Mouse (Mus musculus) heart, embryonic 15.5 days (tissue): ENCODE measurements around the gene Sdhc. TPM values are rescaled to one million over a fixed set of nuclear protein-coding genes. Genes with fewer than 3 reads are reported as not detected.

Experiments
- ATAC-seq: fragments of 200-750 bp; cut with Nextera tagmentation; replicated peaks from 2 replicates; pipeline ENCODE4 v1.8.0; 2017; ENCODE audit warnings: low read depth, moderate TSS enrichment; ENCODE audit not compliant: insufficient number of reproducible peaks, insufficient read depth, low FRiP score
- H3K27ac ChIP-seq: fragments of 300-500 bp; sonication (generic); 2 replicates; pipeline ENCODE4 v1.5.1; 2015; ENCODE audit warnings: mild to moderate bottlenecking, inconsistent platforms
- H3K27me3 ChIP-seq: fragments of 300-500 bp; sonication (generic); 2 replicates; pipeline ENCODE4 v1.6.1; 2015; ENCODE audit warnings: inconsistent platforms
- H3K36me3 ChIP-seq: fragments of 300-500 bp; sonication (generic); 2 replicates; pipeline ENCODE4 v1.6.1; 2015; ENCODE audit warnings: mild to moderate bottlenecking, inconsistent platforms
- H3K4me1 ChIP-seq: fragments of 300-500 bp; sonication (generic); replicated peaks from 2 replicates; pipeline ENCODE4 v1.6.1; 2015; ENCODE audit warnings: inconsistent platforms
- H3K4me2 ChIP-seq: fragments of 300-500 bp; sonication (generic); 2 replicates; pipeline ENCODE4 v1.6.1; 2015; ENCODE audit warnings: inconsistent platforms, mild to moderate bottlenecking, moderate library complexity
- H3K4me3 ChIP-seq: fragments of 300-500 bp; sonication (generic); 2 replicates; pipeline ENCODE4 v1.5.1; 2015; ENCODE audit warnings: mild to moderate bottlenecking, inconsistent platforms
- H3K9ac ChIP-seq: fragments of 300-500 bp; sonication (generic); 2 replicates; pipeline ENCODE4 v1.6.1; 2015; ENCODE audit warnings: mild to moderate bottlenecking, inconsistent platforms
- H3K9me3 ChIP-seq: fragments of 300-500 bp; sonication (generic); replicated peaks from 2 replicates; pipeline ENCODE4 v1.6.1; 2016; ENCODE audit warnings: inconsistent platforms
- WGBS: fragments of 180-500 bp; shearing (Covaris S2); methylation state at CpG from one replicate; pipeline ENCODE4 v1.1.7; 2015; ENCODE audit warnings: mixed read lengths; 5-methylcytosine and 5-hydroxymethylcytosine counted together
- polyA plus RNA-seq: library from polyadenylated mRNA; unstranded; fragments of >200 nt; fragmentation: Nextera tagmentation; extraction: Ambion mirVana; gene quantifications from 2 replicates; pipeline ENCODE4 v1.2.1, GENCODE M21; 2015

Gene Sdhc
- polyA plus RNA-seq, 1 experiment from 2014 or later, result 563 TPM

DNA sequence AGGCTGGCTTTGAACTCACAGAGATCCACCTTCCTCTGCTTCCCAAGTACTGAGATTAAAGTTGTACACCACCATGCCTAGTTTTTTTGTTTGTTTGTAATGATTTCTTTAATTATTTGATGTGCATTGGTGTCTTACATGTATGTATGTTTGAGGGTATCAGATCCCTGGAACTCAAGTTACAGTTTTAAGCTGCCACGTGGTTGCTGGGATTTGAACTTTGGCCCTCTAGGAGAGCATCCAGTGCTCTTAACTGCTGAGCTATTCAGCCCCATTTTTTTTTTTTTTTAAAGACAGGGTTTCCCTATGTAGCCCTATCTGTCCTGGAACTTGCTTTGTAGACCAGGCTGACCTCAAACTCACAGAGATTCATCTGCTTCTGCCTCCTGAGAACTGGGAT, 19.4 kb downstream of the Sdhc start:
- 83% methylated on average over 1 of the region's 1 CpGs for WGBS

DNA sequence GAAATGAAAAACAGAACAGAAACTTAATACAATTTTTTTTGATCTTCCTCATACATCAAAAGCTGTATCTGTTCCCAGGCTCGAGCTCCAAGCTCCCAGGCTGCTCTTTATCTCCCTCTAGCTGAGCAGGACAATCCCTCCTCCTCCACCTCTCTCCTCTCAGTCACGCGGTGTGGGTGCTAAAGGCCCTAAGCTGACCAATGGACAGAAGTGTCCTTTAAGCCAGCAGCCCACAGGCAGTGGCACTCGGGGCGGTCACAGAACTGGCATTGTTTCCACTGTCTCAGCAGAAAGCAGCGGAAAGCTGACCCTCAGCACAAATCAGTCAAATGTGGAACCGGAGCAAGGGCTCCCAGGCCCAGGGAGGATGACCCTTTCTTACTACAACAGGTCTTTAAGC, 21.2 kb downstream of the Sdhc start:
- no peak overlapping the region for H3K4me2 ChIP-seq
- H3K4me1 ChIP-seq, result no peaks in the 10 kb centered on the region
- ATAC-seq, result no peak
- WGBS, result 63% methylated on average over 7 of the region's 7 CpGs
- H3K27me3 ChIP-seq, result no peaks in the 10 kb centered on the region
- H3K9ac ChIP-seq, result no peak overlapping the region
- no peak overlapping the region for H3K4me3 ChIP-seq
- H3K9me3 ChIP-seq, result no peaks in the 10 kb centered on the region
- H3K27ac ChIP-seq, result no peak overlapping the region
- H3K36me3 ChIP-seq, result peaks cover 61% of the 10 kb centered on the region

More for the DNA sequence above, 19.4 kb downstream of the Sdhc start:
- Histone ChIP-seq H3K4me2 (no peak overlapping the region), H3K4me3 (no peak overlapping the region), H3K36me3 (peaks cover 78% of the 10 kb centered on the region), H3K4me1 (no peaks in the 10 kb centered on the region), H3K27me3 (no peaks in the 10 kb centered on the region), H3K9ac (no peak overlapping the region), H3K27ac (no peak overlapping the region), H3K9me3 (no peaks in the 10 kb centered on the region)
- ATAC-seq, result no peak

DNA sequence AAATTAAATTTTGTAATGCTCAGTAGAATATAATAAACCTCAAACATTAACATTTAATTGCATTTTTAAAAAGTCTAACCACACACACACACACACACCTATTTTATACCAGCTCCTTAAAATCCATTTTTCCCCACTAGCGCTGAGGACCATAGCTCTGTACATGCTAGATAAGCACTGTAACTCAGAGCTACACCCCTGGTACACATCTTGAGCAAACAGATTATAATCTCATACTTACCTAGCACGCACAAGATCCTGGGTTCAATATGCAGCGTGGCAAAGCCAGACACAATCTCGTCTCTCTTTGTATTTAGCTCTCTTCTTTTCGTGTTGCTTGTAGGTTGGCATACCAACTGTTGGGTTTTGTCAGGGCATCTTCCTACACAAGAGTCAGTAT, 26.0 kb downstream of the Sdhc start:
- Histone ChIP-seq H3K9ac (no peak overlapping the region), H3K36me3 (peaks cover 20% of the 10 kb centered on the region), H3K27ac (no peak overlapping the region), H3K4me3 (no peak overlapping the region), H3K4me2 (no peak overlapping the region), H3K9me3 (no peaks in the 10 kb centered on the region), H3K4me1 (peaks cover 18% of the 10 kb centered on the region), H3K27me3 (no peaks in the 10 kb centered on the region)
- ATAC-seq, result no peak
- 90% methylated on average over 5 of the region's 5 CpGs for WGBS

DNA sequence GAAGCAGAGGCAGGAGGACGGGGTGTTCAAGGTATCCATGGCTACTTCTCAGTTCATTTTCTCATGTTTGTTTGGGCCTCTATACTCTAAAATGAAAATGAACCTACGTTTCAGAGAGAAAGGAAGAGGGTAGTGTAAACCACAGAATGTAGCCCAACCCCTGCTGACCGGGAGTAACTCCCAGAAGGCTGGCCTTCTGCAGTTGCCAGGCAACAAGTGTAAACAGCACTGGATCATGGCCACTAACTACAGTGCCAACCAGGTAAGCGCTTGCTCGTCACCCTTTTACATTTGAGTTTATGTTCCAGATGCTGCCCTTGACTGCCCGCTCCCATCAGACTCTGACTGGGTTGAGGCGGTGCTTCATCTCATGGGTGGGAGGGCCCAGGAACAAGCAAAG, 27.5 kb downstream of the Sdhc start:
- no peaks in the 10 kb centered on the region for H3K9me3 ChIP-seq
- peaks cover 21% of the 10 kb centered on the region for H3K4me1 ChIP-seq
- H3K36me3 ChIP-seq, result peaks cover 7% of the 10 kb centered on the region; the same call in 1 of the 2 replicates
- H3K4me2 ChIP-seq, result no peak overlapping the region
- H3K27me3 ChIP-seq, result no peaks in the 10 kb centered on the region
- H3K27ac ChIP-seq, result no peak overlapping the region
- H3K4me3 ChIP-seq, result no peak overlapping the region
- no peak for ATAC-seq
- H3K9ac ChIP-seq, result no peak overlapping the region
- WGBS, result 36% methylated on average over 7 of the region's 7 CpGs

DNA sequence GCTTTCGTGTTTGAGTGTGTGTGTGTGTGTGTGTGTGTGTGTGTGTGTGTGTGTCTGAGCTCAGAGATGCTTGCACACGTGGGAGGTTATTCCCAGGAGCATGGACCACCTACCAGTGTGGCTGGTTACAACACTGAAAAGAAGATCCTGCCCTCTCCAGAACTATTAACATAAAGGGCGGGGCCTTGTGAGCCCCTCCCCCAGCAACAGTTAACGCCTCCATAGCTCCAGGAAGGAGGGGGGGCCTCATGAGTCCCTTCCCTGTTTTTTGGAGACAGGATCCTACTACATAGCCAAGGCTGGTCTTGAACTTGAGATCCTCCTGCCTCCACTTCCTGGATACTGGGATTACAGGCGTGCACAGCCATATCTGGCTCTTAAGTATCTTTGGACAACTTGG, 28.6 kb downstream of the Sdhc start:
- no peak for ATAC-seq
- 49% methylated on average over 5 of the region's 5 CpGs for WGBS

DNA sequence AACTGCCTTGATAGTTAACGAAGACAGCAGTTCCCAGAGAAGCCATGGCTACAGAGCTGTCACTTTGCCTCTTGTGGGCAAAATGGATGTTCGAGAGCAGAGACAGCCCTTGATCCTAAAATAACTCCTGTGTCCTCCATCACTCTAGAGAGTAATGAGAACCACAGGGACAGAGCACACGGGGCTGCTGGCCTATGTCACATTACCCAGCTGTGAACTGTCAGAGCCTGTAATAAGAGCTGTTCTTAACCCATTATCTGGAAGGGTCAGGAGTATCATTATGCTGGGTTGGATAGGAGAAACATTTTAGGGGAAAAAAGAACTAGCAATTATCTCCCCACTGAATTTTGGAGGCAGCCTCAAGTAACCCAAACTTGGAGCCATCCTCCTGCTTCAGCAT, 29.5 kb downstream of the Sdhc start:
- ATAC-seq, result no peak
- H3K4me2 ChIP-seq, result no peak overlapping the region
- no peak overlapping the region for H3K9ac ChIP-seq
- no peaks in the 10 kb centered on the region for H3K36me3 ChIP-seq
- H3K9me3 ChIP-seq, result no peaks in the 10 kb centered on the region
- no peak overlapping the region for H3K4me3 ChIP-seq
- H3K27ac ChIP-seq, result no peak overlapping the region
- peaks cover 21% of the 10 kb centered on the region for H3K4me1 ChIP-seq
- 25% methylated on average over 3 of the region's 3 CpGs for WGBS
- no peaks in the 10 kb centered on the region for H3K27me3 ChIP-seq

More for the DNA sequence above, 28.6 kb downstream of the Sdhc start:
- Histone ChIP-seq H3K9ac (no peak overlapping the region), H3K4me2 (no peak overlapping the region), H3K27ac (no peak overlapping the region), H3K4me1 (peaks cover 21% of the 10 kb centered on the region), H3K27me3 (no peaks in the 10 kb centered on the region), H3K9me3 (no peaks in the 10 kb centered on the region), H3K4me3 (no peak overlapping the region), H3K36me3 (no peaks in the 10 kb centered on the region)

DNA sequence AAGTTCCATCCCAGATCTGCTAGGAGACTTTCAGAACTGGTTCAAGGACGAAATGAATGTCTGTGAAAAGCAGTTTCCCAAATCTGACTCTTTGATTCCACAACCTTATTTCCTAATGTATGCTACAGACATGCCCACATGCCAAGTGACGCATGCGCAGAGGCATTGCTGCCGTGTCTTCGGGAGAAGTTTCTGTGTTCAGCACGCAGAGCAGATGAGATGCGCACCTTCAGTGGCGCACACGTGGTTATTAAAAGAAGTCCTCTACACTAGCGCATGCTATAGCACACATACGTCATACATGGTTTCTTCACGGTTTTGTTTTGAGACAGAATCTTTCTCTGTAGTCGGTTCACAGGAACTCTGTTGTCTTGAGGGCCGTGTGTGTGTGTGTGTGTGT, 31.0 kb downstream of the Sdhc start:
- Histone ChIP-seq H3K9ac (no peak overlapping the region), H3K36me3 (no peaks in the 10 kb centered on the region), H3K27ac (no peak overlapping the region), H3K27me3 (no peaks in the 10 kb centered on the region), H3K4me1 (peaks cover 21% of the 10 kb centered on the region), H3K9me3 (no peaks in the 10 kb centered on the region), H3K4me3 (no peak overlapping the region), H3K4me2 (no peak overlapping the region)
- 84% methylated on average over 14 of the region's 14 CpGs for WGBS
- no peak for ATAC-seq

DNA sequence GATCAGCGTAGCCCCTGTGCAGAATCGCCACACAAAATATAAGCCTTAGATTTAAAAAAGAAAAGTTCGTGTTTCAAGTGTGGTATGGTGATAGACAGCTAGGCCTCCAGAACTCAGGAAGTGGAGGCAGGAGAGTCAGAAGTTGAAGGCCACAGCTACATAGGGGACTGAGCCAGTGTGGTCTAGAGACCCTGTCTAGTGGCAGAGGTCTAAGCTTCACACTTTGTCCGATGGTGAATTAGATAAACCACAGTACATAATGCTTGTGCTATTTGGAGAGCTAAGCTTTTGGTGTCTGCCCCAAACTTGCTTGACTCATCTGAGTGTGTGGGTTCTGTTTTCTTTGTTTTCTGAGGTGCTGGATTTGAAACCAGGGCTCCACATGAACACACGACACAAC, 31.4 kb downstream of the Sdhc start:
- ATAC-seq, result no peak
- H3K9ac ChIP-seq, result no peak overlapping the region
- no peaks in the 10 kb centered on the region for H3K36me3 ChIP-seq
- WGBS, result 79% methylated on average over 5 of the region's 5 CpGs
- no peak overlapping the region for H3K4me2 ChIP-seq
- H3K27ac ChIP-seq, result no peak overlapping the region
- H3K27me3 ChIP-seq, result no peaks in the 10 kb centered on the region
- H3K9me3 ChIP-seq, result no peaks in the 10 kb centered on the region
- H3K4me1 ChIP-seq, result peaks cover 21% of the 10 kb centered on the region
- H3K4me3 ChIP-seq, result no peak overlapping the region

DNA sequence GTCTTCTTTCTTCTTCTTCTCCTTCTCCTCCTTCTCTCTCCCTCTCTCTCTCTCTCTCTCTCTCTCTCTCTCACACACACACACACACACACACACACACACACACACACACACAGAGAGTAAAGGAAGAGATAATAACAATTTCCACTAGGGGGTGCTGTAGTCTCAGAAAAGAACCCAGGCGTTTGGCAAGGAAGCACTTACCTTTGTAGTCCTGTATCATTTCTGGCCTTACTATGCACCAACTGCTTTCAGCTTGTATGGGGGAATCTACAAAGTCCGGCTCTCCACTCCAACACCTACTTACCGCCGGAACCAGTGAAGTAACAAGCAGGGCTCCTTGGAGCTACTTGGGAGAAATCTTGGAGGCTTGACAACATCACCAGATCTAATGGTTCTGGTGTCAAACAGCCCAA, 32.1 kb downstream of the Sdhc start:
- 13% methylated on average over 4 of the region's 4 CpGs for WGBS
- Histone ChIP-seq H3K4me3 (no peak overlapping the region), H3K9me3 (no peaks in the 10 kb centered on the region), H3K9ac (no peak overlapping the region), H3K4me1 (peaks cover 21% of the 10 kb centered on the region), H3K27ac (no peak overlapping the region), H3K36me3 (no peaks in the 10 kb centered on the region), H3K4me2 (no peak overlapping the region), H3K27me3 (no peaks in the 10 kb centered on the region)
- ATAC-seq, result no peak

DNA sequence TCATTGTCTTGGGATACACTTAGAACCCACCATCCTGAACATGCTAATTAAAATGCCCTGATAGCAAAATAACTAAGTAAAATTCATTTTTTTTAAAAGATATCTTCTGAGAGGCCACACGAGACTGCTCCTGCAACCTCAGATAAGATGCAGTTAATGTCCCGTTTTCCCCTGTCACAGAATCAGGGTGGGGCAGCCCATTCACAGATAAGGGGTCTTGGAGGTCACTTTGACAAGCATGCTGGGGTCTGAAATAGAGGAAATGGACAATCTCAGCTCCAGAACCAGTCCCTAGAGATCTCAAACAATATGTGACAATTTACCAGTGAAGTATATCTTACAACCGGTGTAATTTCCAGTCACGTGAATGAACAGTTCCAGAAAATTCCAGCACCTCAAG, 34.1 kb downstream of the Sdhc start:
- Histone ChIP-seq H3K36me3 (no peaks in the 10 kb centered on the region), H3K4me1 (peaks cover 12% of the 10 kb centered on the region), H3K9ac (no peak overlapping the region), H3K27me3 (no peaks in the 10 kb centered on the region), H3K27ac (no peak overlapping the region), H3K4me3 (no peak overlapping the region), H3K9me3 (no peaks in the 10 kb centered on the region), H3K4me2 (no peak overlapping the region)
- no peak for ATAC-seq
- WGBS, result 40% methylated on average over 4 of the region's 4 CpGs

DNA sequence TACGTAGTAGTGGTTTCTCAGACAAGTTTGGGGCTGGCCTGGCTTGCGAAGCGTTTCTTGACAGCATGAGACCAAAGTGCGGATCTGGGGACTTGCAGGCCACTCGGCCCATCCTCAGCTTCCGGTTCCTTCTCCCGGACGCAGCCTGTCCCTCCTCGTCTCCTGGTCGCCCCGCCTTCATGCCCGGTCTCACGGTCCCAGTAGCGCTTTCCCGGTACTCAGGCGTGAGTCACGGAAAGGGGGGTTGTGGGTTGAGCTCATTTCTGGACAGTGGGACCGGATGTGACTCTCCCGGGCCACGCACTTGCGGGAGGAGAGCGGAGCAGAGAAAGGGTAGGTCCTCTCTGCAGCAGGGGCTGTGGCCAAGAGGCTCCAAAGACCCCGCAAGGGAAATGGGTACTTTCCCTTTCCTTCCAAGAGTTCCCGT, 36.5 kb downstream of the Sdhc start, which contains the start of gene Cfap126:
Cfap126 (plus strand) TSS at position 46 of the 427 bp plus-strand sequence.
- WGBS, result under 1% methylated on average over 24 of the region's 24 CpGs
- peak within 1 kb of the TSS; percentile 74 for H3K4me2 ChIP-seq

DNA sequence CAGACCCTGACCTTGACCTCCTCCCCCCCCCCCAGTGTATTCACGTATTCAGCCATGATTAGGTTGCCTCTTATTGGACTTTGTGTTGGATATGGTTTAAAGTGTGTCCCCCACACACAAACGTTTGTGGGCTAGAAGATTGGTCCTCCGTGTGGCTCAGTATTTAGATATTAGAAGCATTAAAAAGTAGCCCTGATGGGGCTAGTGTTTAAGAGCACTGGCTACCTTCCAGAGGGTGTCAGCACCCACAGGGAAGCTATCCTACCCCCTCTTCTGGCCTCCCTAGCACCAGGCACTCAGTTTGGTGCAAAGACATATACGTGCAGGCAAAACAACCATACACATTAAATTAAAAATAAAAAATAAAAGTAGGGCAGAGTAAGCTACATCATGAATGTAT, 37.4 kb downstream of the Sdhc start:
- Histone ChIP-seq H3K4me2 (no peak overlapping the region), H3K27me3 (no peaks in the 10 kb centered on the region), H3K9ac (no peak overlapping the region), H3K9me3 (no peaks in the 10 kb centered on the region), H3K4me3 (no peak overlapping the region; the same call in 1 of the 2 replicates), H3K4me1 (peaks cover 8% of the 10 kb centered on the region), H3K36me3 (no peaks in the 10 kb centered on the region), H3K27ac (no peak overlapping the region)
- no peak for ATAC-seq
- WGBS, result 83% methylated on average over 4 of the region's 4 CpGs

More for the DNA sequence above, 36.5 kb downstream of the Sdhc start, which contains the start of gene Cfap126:
- Histone ChIP-seq H3K4me3 (peak within 1 kb of the TSS; percentile 58), H3K4me1 (peaks cover 11% of the 10 kb centered on the region), H3K27ac (peak within 1 kb of the TSS; percentile 81), H3K27me3 (no peaks in the 10 kb centered on the region), H3K36me3 (no peaks in the 10 kb centered on the region), H3K9ac (peak within 1 kb of the TSS; percentile 72), H3K9me3 (no peaks in the 10 kb centered on the region)
- ATAC-seq, result peak; percentile 43
